Mouse (Mus musculus): Measurements from ENCODE around the gene Mctp2. TPM values are rescaled to one million over a fixed set of nuclear protein-coding genes. Genes with fewer than 3 reads are reported as not detected.

Mctp2 gene
- total and polyA plus RNA-seq, 3 experiments, result 0.11 TPM; not detected in 2

- Histone ChIP-seq H3K4me1 (ENCODE audit: insufficient read depth, low read depth, low read length) (no peaks in the 10 kb centered on the region), H3K27me3 (ENCODE audit: insufficient read depth, low read length) (no peaks in the 10 kb centered on the region), H3K9me3 (replicated peaks) (peaks cover 21% of the 10 kb centered on the region), H3K36me3 (replicated peaks) (no peaks in the 10 kb centered on the region), H3K4me3 (ENCODE audit: low read depth, low read length) (no peak overlapping the region)
- no peak for TF ChIP-seq CTCF (IDR thresholded peaks at IDR 0.05; ENCODE audit: low read depth, low read length)
- no peak for TF ChIP-seq TAL1 (conservative IDR thresholded peaks at IDR 0.05; ENCODE audit: low read depth, low read length)
- TF ChIP-seq GATA1 (IDR thresholded peaks at IDR 0.05; ENCODE audit: borderline replicate concordance, low read length), result no peak
- no peak for TF ChIP-seq POLR2AphosphoS5 (IDR thresholded peaks at IDR 0.05; ENCODE audit: insufficient replicate concordance, low read depth, low read length)
- no peak for TF ChIP-seq GATA2 (IDR thresholded peaks at IDR 0.05; ENCODE audit: borderline replicate concordance, low read depth, low read length)
- DNase-seq (ENCODE audit: low spot score) (no peak), ATAC-seq (ENCODE audit: extremely low read depth, insufficient number of reproducible peaks, low FRiP score, poor library complexity, severe bottlenecking) (no peak)
Measured at GRCm38 (mm10) chr7:72301667-72302066, 4.7 kb downstream of the Mctp2 start.

- no peaks in the 10 kb centered on the region for H3K27me3 ChIP-seq (ENCODE audit: insufficient read depth, low read length)
- DNase-seq (ENCODE audit: low spot score), result no peak
Measured at GRCm38 (mm10) chr7:72299726-72300125, 6.7 kb downstream of the Mctp2 start.

GRCm38 (mm10) chr7:72297013-72297412 is 9.4 kb downstream of the Mctp2 start:
- DNase-seq (ENCODE audit: low spot score), result no peak
- Histone ChIP-seq H3K4me1 (ENCODE audit: insufficient read depth, low read depth, low read length) (no peaks in the 10 kb centered on the region), H3K9me3 (replicated peaks) (peaks cover 15% of the 10 kb centered on the region), H3K27me3 (ENCODE audit: insufficient read depth, low read length) (no peaks in the 10 kb centered on the region), H3K36me3 (replicated peaks) (no peaks in the 10 kb centered on the region), H3K4me3 (ENCODE audit: low read depth, low read length) (no peak overlapping the region)
- TF ChIP-seq TAL1 (conservative IDR thresholded peaks at IDR 0.05; ENCODE audit: low read depth, low read length) (no peak), CTCF (IDR thresholded peaks at IDR 0.05; ENCODE audit: low read depth, low read length) (no peak), GATA1 (IDR thresholded peaks at IDR 0.05; ENCODE audit: borderline replicate concordance, low read length) (no peak), POLR2AphosphoS5 (IDR thresholded peaks at IDR 0.05; ENCODE audit: insufficient replicate concordance, low read depth, low read length) (no peak), GATA2 (IDR thresholded peaks at IDR 0.05; ENCODE audit: borderline replicate concordance, low read depth, low read length) (no peak)
- no peak for ATAC-seq (ENCODE audit: extremely low read depth, insufficient number of reproducible peaks, low FRiP score, poor library complexity, severe bottlenecking)

More at GRCm38 (mm10) chr7:72299726-72300125, 6.7 kb downstream of the Mctp2 start:
- no peak overlapping the region for H3K4me3 ChIP-seq (ENCODE audit: low read depth, low read length)
- peaks cover 11% of the 10 kb centered on the region for H3K9me3 ChIP-seq (replicated peaks)
- TF ChIP-seq GATA2 (IDR thresholded peaks at IDR 0.05; ENCODE audit: borderline replicate concordance, low read depth, low read length) (no peak), TAL1 (conservative IDR thresholded peaks at IDR 0.05; ENCODE audit: low read depth, low read length) (no peak), GATA1 (IDR thresholded peaks at IDR 0.05; ENCODE audit: borderline replicate concordance, low read length) (no peak), CTCF (IDR thresholded peaks at IDR 0.05; ENCODE audit: low read depth, low read length) (no peak), POLR2AphosphoS5 (IDR thresholded peaks at IDR 0.05; ENCODE audit: insufficient replicate concordance, low read depth, low read length) (no peak)
- ATAC-seq (ENCODE audit: extremely low read depth, insufficient number of reproducible peaks, low FRiP score, poor library complexity, severe bottlenecking), result no peak
- H3K36me3 ChIP-seq (replicated peaks), result no peaks in the 10 kb centered on the region
- H3K4me1 ChIP-seq (ENCODE audit: insufficient read depth, low read depth, low read length), result no peaks in the 10 kb centered on the region

GRCm38 (mm10) chr7:72296171-72296570 is 10.2 kb downstream of the Mctp2 start:
- Histone ChIP-seq H3K9me3 (replicated peaks) (peaks cover 15% of the 10 kb centered on the region), H3K27me3 (ENCODE audit: insufficient read depth, low read length) (no peaks in the 10 kb centered on the region), H3K36me3 (replicated peaks) (no peaks in the 10 kb centered on the region), H3K4me3 (ENCODE audit: low read depth, low read length) (no peak overlapping the region), H3K4me1 (ENCODE audit: insufficient read depth, low read depth, low read length) (no peaks in the 10 kb centered on the region)
- no peak for ATAC-seq (ENCODE audit: extremely low read depth, insufficient number of reproducible peaks, low FRiP score, poor library complexity, severe bottlenecking)
- no peak for DNase-seq (ENCODE audit: low spot score)
- TF ChIP-seq GATA2 (IDR thresholded peaks at IDR 0.05; ENCODE audit: borderline replicate concordance, low read depth, low read length), result no peak
- no peak for TF ChIP-seq GATA1 (IDR thresholded peaks at IDR 0.05; ENCODE audit: borderline replicate concordance, low read length)
- no peak for TF ChIP-seq POLR2AphosphoS5 (IDR thresholded peaks at IDR 0.05; ENCODE audit: insufficient replicate concordance, low read depth, low read length)
- TF ChIP-seq CTCF (IDR thresholded peaks at IDR 0.05; ENCODE audit: low read depth, low read length), result no peak

GRCm38 (mm10) chr7:72294886-72295285 is 11.5 kb downstream of the Mctp2 start:
- ATAC-seq (ENCODE audit: extremely low read depth, insufficient number of reproducible peaks, low FRiP score, poor library complexity, severe bottlenecking), result no peak
- Histone ChIP-seq H3K4me1 (ENCODE audit: insufficient read depth, low read depth, low read length) (no peaks in the 10 kb centered on the region), H3K4me3 (ENCODE audit: low read depth, low read length) (no peak overlapping the region), H3K27me3 (ENCODE audit: insufficient read depth, low read length) (no peaks in the 10 kb centered on the region), H3K36me3 (replicated peaks) (no peaks in the 10 kb centered on the region), H3K9me3 (replicated peaks) (peaks cover 13% of the 10 kb centered on the region)
- DNase-seq (ENCODE audit: low spot score), result no peak
- no peak for TF ChIP-seq GATA1 (IDR thresholded peaks at IDR 0.05; ENCODE audit: borderline replicate concordance, low read length)
- no peak for TF ChIP-seq TAL1 (conservative IDR thresholded peaks at IDR 0.05; ENCODE audit: low read depth, low read length)
- no peak for TF ChIP-seq GATA2 (IDR thresholded peaks at IDR 0.05; ENCODE audit: borderline replicate concordance, low read depth, low read length)
- no peak for TF ChIP-seq POLR2AphosphoS5 (IDR thresholded peaks at IDR 0.05; ENCODE audit: insufficient replicate concordance, low read depth, low read length)
- no peak for TF ChIP-seq CTCF (IDR thresholded peaks at IDR 0.05; ENCODE audit: low read depth, low read length)

GRCm38 (mm10) chr7:72293784-72294538 is 12.4 kb downstream of the Mctp2 start:
- Histone ChIP-seq H3K4me1 (ENCODE audit: insufficient read depth, low read depth, low read length) (no peaks in the 10 kb centered on the region), H3K9me3 (replicated peaks) (peaks cover 13% of the 10 kb centered on the region), H3K27me3 (ENCODE audit: insufficient read depth, low read length) (no peaks in the 10 kb centered on the region), H3K4me3 (ENCODE audit: low read depth, low read length) (no peak overlapping the region), H3K36me3 (replicated peaks) (no peaks in the 10 kb centered on the region)
- TF ChIP-seq GATA1 (IDR thresholded peaks at IDR 0.05; ENCODE audit: borderline replicate concordance, low read length) (no peak), TAL1 (conservative IDR thresholded peaks at IDR 0.05; ENCODE audit: low read depth, low read length) (no peak), CTCF (IDR thresholded peaks at IDR 0.05; ENCODE audit: low read depth, low read length) (no peak), POLR2AphosphoS5 (IDR thresholded peaks at IDR 0.05; ENCODE audit: insufficient replicate concordance, low read depth, low read length) (no peak), GATA2 (IDR thresholded peaks at IDR 0.05; ENCODE audit: borderline replicate concordance, low read depth, low read length) (no peak)
- no peak for ATAC-seq (ENCODE audit: extremely low read depth, insufficient number of reproducible peaks, low FRiP score, poor library complexity, severe bottlenecking)
- DNase-seq (ENCODE audit: low spot score), result no peak

Data from G1E (cell line).